Mouse (Mus musculus): Measurements from ENCODE around the gene Drd5.

GRCm38 (mm10) chr5:38364396-38364795, 45.2 kb downstream of the Drd5 start:
- TF ChIP-seq CTCF (IDR thresholded peaks at IDR 0.05; ENCODE audit: low read depth) (no peak), EP300 (IDR thresholded peaks at IDR 0.05; ENCODE audit: low read depth) (no peak)

Measured in liver, embryonic 14.5 days (tissue).